Mouse (Mus musculus) lung, postnatal 25 days (tissue): Measurements from ENCODE around the gene B3gnt9.

ENCODE experiments used
- DNase-seq: peaks from one replicate; pipeline ENCODE4 v3.0.0; 2022; ENCODE audit warnings: low spot score

Gene B3gnt9

GRCm38 (mm10) chr8:105209153-105210110, 45.5 kb downstream of the B3gnt9 start:
- no peak for DNase-seq

DNA sequence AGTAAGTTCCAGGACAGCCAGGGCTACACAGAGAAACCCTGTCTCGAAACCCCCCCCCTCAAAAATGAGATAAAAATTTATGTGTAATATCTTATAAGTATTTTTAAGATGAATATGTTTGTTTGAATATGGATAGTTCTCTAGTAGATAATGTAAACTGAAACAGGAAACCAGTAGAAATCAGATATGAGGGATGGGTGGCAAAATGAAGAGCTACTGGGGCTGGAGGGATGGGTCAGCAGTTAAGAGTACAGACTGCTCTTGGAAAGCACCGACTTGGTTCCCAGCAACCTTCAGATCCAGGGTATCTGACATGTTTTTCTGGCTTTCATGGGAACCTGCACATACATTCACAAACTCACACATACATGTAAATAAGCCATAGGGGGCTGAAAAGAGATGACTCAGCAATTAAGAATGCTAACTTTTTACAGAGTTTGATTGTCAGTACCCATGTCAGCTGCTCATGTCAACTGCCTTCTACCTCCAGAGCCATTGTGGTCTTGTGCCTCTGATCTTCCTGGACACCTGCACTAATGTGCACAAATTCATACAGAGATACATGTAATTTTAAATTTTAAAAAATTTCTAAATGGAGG, 47.2 kb downstream of the B3gnt9 start:
- no peak for DNase-seq

GRCm38 (mm10) chr8:105206766-105207275, 48.1 kb downstream of the B3gnt9 start:
- no peak for DNase-seq

GRCm38 (mm10) chr8:105205748-105206147, 49.2 kb downstream of the B3gnt9 start:
- no peak for DNase-seq
